Mouse (Mus musculus) gastrocnemius, postnatal 25 days (tissue): Measurements from ENCODE around the gene Ap2m1. TPM values are rescaled to one million over a fixed set of nuclear protein-coding genes. Genes with fewer than 3 reads are reported as not detected.

ENCODE experiments used
- total RNA-seq, 2 experiments: library from RNA; stranded (reverse); gene quantifications; 1 replicate in 1 of 2; 2 replicates in 1 of 2; pipeline ENCODE4 v1.2.3; 2021

Ap2m1 gene
- total RNA-seq, 2 experiments from 2014 or later, result 137 to 146 TPM

Other genes starting within 250 kb of the Ap2m1 start
- gene Parl, start 233.1 kb upstream of the Ap2m1 start, total RNA-seq, result 10 to 100 TPM; 59.8 to 61.3 TPM
- gene Cyp2ab1, start 210.1 kb upstream of the Ap2m1 start, total RNA-seq, result under 1 TPM in 1 of 2 experiments, not detected in 1; 0.64 TPM
- 10 to 100 TPM; 51.1 to 53.5 TPM for gene Abcc5, start 109.1 kb upstream of the Ap2m1 start, total RNA-seq
- 10 to 100 TPM; 50.0 to 50.1 TPM for gene Eif2b5, start 36.7 kb upstream of the Ap2m1 start, total RNA-seq
- gene Dvl3, start 18.5 kb upstream of the Ap2m1 start, total RNA-seq, result 10 to 100 TPM; 26.4 to 29.1 TPM
- gene Abcf3, start 13.1 kb downstream of the Ap2m1 start, total RNA-seq, result 10 to 100 TPM; 58.0 to 61.4 TPM
- not detected for gene Vwa5b2, start 54.0 kb downstream of the Ap2m1 start, total RNA-seq
- 1 to 10 TPM; 5.1 to 5.7 TPM for gene Eef1akmt4, start 76.1 kb downstream of the Ap2m1 start, total RNA-seq
- gene Gm49333, start 76.1 kb downstream of the Ap2m1 start, total RNA-seq, result not detected
- gene Alg3, start 76.3 kb downstream of the Ap2m1 start, total RNA-seq, result 10 to 100 TPM; 10.9 to 16.8 TPM
- gene Camk2n2, start 85.8 kb downstream of the Ap2m1 start, total RNA-seq, result 1 to 10 TPM; 1.2 to 1.6 TPM
- under 1 TPM; 0.13 to 0.32 TPM for gene Ece2, start 94.3 kb downstream of the Ap2m1 start, total RNA-seq
- gene Psmd2, start 116.2 kb downstream of the Ap2m1 start, total RNA-seq, result 100 to 1,000 TPM; 177 to 187 TPM
- 100 to 1,000 TPM; 356 to 390 TPM for gene Eif4g1, start 132.8 kb downstream of the Ap2m1 start, total RNA-seq
- gene Fam131a, start 157.8 kb downstream of the Ap2m1 start, total RNA-seq, result 10 to 100 TPM; 31.5 to 57.0 TPM
- gene Polr2h, start 182.2 kb downstream of the Ap2m1 start, total RNA-seq, result 1 to 10 TPM; 8.2 to 8.3 TPM
- gene Clcn2, start 182.3 kb downstream of the Ap2m1 start, total RNA-seq, result 1 to 10 TPM; 2.0 to 3.2 TPM
- gene Chrd, start 197.6 kb downstream of the Ap2m1 start, total RNA-seq, result 1 to 10 TPM; 3.2 to 3.6 TPM
- gene Thpo, start 199.0 kb downstream of the Ap2m1 start, total RNA-seq, result 1 to 10 TPM; 2.1 to 3.0 TPM